Mouse (Mus musculus) CH12.LX (cell line): ENCODE results near the gene Ctbs.

Source experiments
- BHLHE40 ChIP-seq: IDR thresholded peaks from 2 replicates; pipeline ENCODE4 v1.6.1; 2011; ENCODE audit warnings: mild to moderate bottlenecking, low read depth, low read length, improper control_type of control experiment
- CTCF ChIP-seq, 2 experiments: IDR thresholded peaks in 1 of 2; conservative IDR thresholded peaks in 1 of 2; 2 replicates each; pipeline ENCODE4 v1.5.1; 2011 to 2012; ENCODE audit warnings: low read depth in 2 of 2, low read length in 2 of 2, improper control_type of control experiment in 1 of 2, inconsistent platforms in 1 of 2, mild to moderate bottlenecking in 1 of 2, moderate library complexity in 1 of 2
- JUND ChIP-seq: conservative IDR thresholded peaks from 2 replicates; pipeline ENCODE4 v1.6.1; 2011; ENCODE audit warnings: low read depth, low read length, improper control_type of control experiment
- POLR2A ChIP-seq: IDR thresholded peaks from 2 replicates; pipeline ENCODE4 v1.6.1; 2011; ENCODE audit warnings: low read depth, mild to moderate bottlenecking, improper control_type of control experiment, low read length
- RAD21 ChIP-seq: IDR thresholded peaks from 2 replicates; pipeline ENCODE4 v1.6.1; 2011; ENCODE audit warnings: low read depth, mild to moderate bottlenecking, low read length, improper control_type of control experiment, moderate library complexity
- RCOR1 ChIP-seq: conservative IDR thresholded peaks from 2 replicates; pipeline ENCODE4 v1.6.1; 2012; ENCODE audit warnings: low read depth, mild to moderate bottlenecking, inconsistent platforms, low read length, improper control_type of control experiment
- SIN3A ChIP-seq: IDR thresholded peaks from 2 replicates; pipeline ENCODE4 v1.6.1; 2012; ENCODE audit warnings: low read length, improper control_type of control experiment, inconsistent platforms
- USF1 ChIP-seq: IDR thresholded peaks from 2 replicates; pipeline ENCODE4 v1.6.1; 2014; ENCODE audit warnings: low read depth, mild to moderate bottlenecking, inconsistent platforms, low read length, improper control_type of control experiment
- USF2 ChIP-seq: conservative IDR thresholded peaks from 2 replicates; pipeline ENCODE4 v1.6.1; 2011; ENCODE audit warnings: low read depth, low read length, improper control_type of control experiment
- ZC3H11A ChIP-seq: IDR thresholded peaks from 2 replicates; pipeline ENCODE4 v1.6.1; 2012; ENCODE audit warnings: low read depth, mild to moderate bottlenecking, inconsistent platforms, low read length, improper control_type of control experiment

GRCm38 (mm10) chr3:146412480-146412879 is 37.1 kb upstream of the Ctbs start:
- TF ChIP-seq USF2 = no peak
- TF ChIP-seq POLR2A = no peak
- TF ChIP-seq CTCF (conservative IDR thresholded peaks at IDR 0.05 in 1 of 2, IDR thresholded peaks at IDR 0.05 in 1 of 2; ENCODE audit: low read depth in 2 of 2, low read length in 2 of 2) = no peak
- no peak for TF ChIP-seq RCOR1
- no peak for TF ChIP-seq USF1
- TF ChIP-seq BHLHE40 = no peak
- no peak for TF ChIP-seq ZC3H11A
- TF ChIP-seq SIN3A = no peak
- no peak for TF ChIP-seq JUND
- TF ChIP-seq RAD21 = no peak
